Mouse (Mus musculus) embryonic fibroblast, embryonic 13.5 days (primary cell): ENCODE measurements at regions not wholly inside any gene's neighbourhood (a gene's known extent, or its start where the extent isn't known, plus 50 kb on each side); places are given as distances from the start of the nearest gene placed in this dataset.

ENCODE experiments used
- CTCF ChIP-seq: IDR thresholded peaks from 2 replicates; pipeline ENCODE4 v1.5.1; 2011; ENCODE audit warnings: mild to moderate bottlenecking, control low read depth, low read length, moderate library complexity, borderline replicate concordance; ENCODE audit not compliant: insufficient read depth
- POLR2A ChIP-seq: IDR thresholded peaks from 2 replicates; pipeline ENCODE4 v1.6.1; 2011; ENCODE audit warnings: low read depth, mild to moderate bottlenecking, control low read depth, low read length, moderate library complexity

DNA sequence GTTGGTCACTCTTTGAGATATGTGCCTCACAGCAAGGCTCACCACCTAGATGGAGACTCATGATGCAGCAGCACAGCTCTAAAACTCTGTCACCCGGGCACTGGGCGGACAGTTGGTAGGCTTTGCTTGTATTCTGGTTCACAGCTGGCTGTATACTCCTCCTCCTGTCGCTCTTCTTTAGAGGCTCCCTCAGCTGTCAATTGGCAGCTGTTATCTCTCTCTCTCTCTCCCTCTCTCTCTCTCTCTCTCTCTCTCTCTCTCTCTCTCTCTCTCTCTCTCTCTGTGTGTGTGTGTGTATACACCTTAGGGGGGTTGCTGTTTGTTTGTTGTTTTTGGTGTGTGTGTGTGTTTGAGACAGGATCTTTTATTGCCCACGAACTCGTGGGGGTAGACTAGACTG is 66.3 kb upstream of the Laptm4a start:
- TF ChIP-seq CTCF (no peak), POLR2A (no peak)
